ENCODE assay signal across 15 mouse cellular contexts in genomic region chr9:77432030-77432429, GRCm38 (mm10).
"Had no signal": no experiment of that assay in that cellular context is flagged by ENCODE, and none has a peak within 500 bp of the region (broad histone marks: within the 10 kb centered on the region; RNA-seq: fewer than 3 reads in every experiment).

No protein-coding gene starts in this region.

- DNase-seq: kidney, adult 11 months; kidney, adult 8-10 months; kidney, postnatal 14 days; kidney, postnatal 4 days; liver, embryonic 13.5 days; right cerebral cortex, adult 18-20 months; right cerebral cortex, postnatal 14 days; right cerebral cortex, postnatal 4 days; thymus, postnatal 25 days had no signal

- H3K4me3 ChIP-seq: intestine, embryonic 15.5 days; liver, embryonic 13.5 days; midbrain, embryonic 10.5 days; midbrain, embryonic 15.5 days; neural tube, embryonic 12.5 days; neural tube, embryonic 15.5 days; stomach, embryonic 15.5 days had no signal

- H3K4me2 ChIP-seq: intestine, embryonic 15.5 days; liver, embryonic 13.5 days; midbrain, embryonic 15.5 days; neural tube, embryonic 12.5 days; neural tube, embryonic 15.5 days; stomach, embryonic 15.5 days had no signal

- H3K27ac ChIP-seq: intestine, embryonic 15.5 days; liver, embryonic 13.5 days; midbrain, embryonic 10.5 days; midbrain, embryonic 15.5 days; neural tube, embryonic 12.5 days; neural tube, embryonic 15.5 days; stomach, embryonic 15.5 days had no signal

- H3K36me3 ChIP-seq: intestine, embryonic 15.5 days; midbrain, embryonic 15.5 days; neural tube, embryonic 12.5 days had no signal

- ATAC-seq: intestine, embryonic 15.5 days; midbrain, embryonic 15.5 days had no signal

- H3K27me3 ChIP-seq: intestine, embryonic 15.5 days; liver, embryonic 13.5 days; midbrain, embryonic 15.5 days; neural tube, embryonic 12.5 days; neural tube, embryonic 15.5 days; stomach, embryonic 15.5 days had no signal

- H3K9me3 ChIP-seq: intestine, embryonic 15.5 days; liver, embryonic 13.5 days; midbrain, embryonic 10.5 days; midbrain, embryonic 15.5 days; neural tube, embryonic 12.5 days; neural tube, embryonic 15.5 days; stomach, embryonic 15.5 days had no signal

- H3K9ac ChIP-seq: intestine, embryonic 15.5 days; liver, embryonic 13.5 days; midbrain, embryonic 15.5 days; neural tube, embryonic 12.5 days; neural tube, embryonic 15.5 days; stomach, embryonic 15.5 days had no signal
